Mouse (Mus musculus) testis, postnatal 14 days (tissue): ENCODE results near the gene Slc5a9.
"Not testable (repeated sequence)": the region's sequence is repeated elsewhere in the genome, so short reads cannot be mapped to it uniquely, and the experiment has no call there.

Experiments
- DNase-seq: peaks from one replicate; pipeline ENCODE4 v3.0.0; 2021; ENCODE audit warnings: low spot score

Slc5a9 gene

GRCm38 (mm10) chr4:111902775-111903174 lies at the start of gene Slc5a9:
Gene Slc5a9 (minus strand): TSS chr4:111902918.
- DNase-seq = no peak

DNA sequence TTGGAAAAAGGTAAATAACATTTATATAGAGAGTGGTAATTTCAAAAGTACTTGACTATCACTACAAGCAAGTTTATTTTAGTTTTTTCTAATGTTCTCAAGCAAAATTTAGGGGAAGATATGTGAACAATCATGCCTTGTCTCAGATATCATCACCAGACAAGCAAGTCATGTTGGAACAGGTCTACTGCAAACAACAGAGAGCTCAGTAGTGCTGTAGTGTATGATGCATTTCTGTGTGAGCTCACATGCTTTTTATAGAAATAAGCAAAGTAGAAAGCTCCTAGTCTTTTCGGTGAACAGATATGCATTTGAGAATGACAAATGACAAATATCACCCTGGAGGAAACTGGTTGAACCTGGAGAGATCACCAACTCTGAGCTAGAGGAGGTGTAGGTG lies 16.4 kb upstream of the Slc5a9 start, which contains the start of gene Skint8:
TSS of gene Skint8 (plus strand) at position 301 of the 400 bp plus-strand sequence.
- no peak for DNase-seq

DNA sequence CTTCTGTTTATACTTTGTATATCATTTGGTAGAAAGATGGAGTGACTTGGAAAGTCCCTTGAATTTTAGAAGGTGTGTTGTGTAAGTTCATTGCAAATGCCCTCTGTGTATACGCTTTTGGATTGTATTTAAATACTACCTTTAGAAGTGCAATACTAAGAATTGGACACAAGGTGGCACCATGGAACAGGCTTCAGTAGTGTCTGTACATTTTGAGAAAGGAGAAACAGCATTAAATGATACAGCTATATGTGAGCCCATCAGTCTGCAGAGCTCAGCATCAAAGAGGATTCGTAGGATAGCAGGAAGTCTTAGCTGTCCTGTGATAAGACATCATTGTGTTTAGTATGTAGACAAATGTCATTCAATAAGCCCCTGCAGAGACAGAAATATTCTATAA lies 5.2 kb upstream of the Slc5a9 start:
- DNase-seq = no peak

- no peak for DNase-seq
These were observed 1.2 kb downstream of the Slc5a9 start for GRCm38 (mm10) chr4:111901473-111901872.

DNA sequence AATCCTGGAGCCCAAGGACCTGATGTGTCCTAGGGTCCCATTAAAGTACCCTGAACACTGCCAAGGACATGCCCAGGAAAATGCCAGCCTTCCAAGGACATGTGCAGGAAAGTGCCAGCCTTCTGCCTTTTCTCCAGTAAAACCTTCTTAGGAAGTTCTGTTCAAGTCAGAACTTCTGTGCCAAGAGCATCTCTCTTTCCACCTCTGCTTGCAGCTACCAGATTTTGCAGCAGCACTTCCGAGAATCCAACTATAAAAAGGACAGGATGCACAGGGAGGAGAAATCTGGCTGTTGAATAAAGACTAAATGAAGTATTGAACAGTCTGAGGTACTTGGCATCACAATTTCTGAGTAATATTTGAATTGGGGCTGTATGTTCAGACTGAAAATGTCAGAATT lies 2.2 kb downstream of the Slc5a9 start:
- not testable (repeated sequence) for DNase-seq

DNA sequence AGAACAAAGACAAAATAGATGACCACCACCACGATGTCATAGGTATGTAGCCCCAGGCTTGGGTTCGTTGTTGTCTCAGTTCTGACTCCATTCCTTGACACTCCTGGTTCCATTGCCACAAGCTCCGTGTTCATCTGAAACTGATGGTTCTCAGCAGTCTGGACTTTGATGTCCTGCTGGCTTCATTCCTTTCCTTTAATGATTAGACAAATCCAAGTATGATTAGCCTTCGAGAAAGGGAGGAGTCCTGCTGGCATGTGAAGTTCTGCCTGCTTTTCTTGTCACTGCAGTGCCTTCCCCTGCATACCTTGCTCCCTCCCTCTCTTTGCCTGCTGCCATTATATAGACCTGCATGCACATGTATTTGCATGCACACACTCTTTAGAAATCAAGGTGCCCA lies 4.2 kb downstream of the Slc5a9 start:
- no peak for DNase-seq

DNA sequence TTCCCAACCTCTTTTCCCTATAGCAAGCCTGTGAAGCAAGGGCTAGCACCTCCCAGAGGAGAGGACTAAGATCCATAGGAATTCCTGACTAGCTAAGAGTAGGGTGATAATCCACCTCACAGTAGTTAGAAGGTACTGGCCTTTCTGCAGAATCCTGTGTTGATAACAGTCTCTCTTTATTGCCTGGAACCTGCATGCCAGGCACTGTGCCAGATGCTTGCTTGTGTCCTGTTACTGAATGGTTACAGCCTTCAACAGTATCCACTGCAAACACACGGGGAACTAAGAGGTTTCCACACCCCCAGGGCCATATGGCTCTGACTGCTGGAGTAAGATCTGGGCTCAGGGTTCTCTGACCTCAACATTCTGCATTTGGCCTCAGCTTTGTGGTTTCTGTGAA lies 5.0 kb downstream of the Slc5a9 start:
- DNase-seq = no peak

DNA sequence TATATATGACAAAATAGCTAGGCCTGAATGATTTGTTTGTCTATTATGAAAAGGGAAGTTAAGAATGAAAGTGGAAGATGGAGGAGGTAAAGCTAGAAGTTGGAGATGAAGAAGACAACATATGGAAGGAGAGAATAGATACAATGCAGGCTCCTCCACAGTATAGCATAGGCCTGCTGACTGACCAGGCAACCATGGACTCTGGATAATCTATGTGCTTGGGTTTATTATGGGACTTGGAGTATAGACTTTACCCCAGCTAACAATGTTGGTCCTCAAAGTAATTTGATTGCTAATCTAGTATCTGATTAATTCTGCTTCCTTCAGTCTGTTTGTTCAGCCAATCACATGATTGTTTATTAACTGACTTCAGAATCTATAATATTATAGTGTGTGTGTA lies 10.6 kb downstream of the Slc5a9 start:
- DNase-seq = no peak

DNA sequence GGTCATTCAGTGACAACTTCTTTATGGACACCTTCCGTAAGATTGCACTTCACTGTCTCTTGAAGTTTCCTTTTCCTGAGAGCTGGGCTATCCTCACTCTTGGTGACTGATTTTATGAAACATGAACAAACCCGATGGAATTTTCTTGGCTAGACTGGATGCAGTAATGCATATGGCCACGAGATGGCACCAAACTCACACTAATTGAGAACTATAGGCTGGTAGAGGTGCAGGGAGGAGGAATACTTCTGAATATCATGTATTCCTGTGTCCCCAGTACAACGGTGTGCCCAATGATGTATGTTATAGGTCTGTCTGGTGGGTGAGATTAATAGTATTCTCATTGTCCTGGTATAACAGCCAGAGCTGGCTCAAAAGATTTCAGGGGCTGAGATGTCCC lies 16.1 kb downstream of the Slc5a9 start:
- peak; percentile 39 for DNase-seq

DNA sequence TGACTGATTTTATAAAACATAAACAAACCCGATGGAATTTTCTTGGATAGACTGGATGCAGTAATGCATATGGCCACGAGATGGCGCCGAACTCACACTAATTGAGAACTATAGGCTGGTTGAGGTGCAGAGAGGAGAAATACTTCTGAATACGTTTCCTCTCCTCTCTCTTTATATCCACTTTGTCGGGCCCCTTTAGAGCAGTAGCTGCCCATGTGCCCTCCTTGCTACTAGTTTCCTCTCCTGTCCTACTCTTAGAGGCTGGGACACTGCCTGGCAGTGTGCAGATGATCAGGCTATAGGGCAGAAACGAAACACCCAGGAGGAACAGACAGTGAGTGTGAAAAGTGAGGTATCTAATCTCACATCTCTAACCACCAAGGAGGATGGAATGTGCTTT lies 16.7 kb downstream of the Slc5a9 start:
- peak; percentile 37 for DNase-seq

GRCm38 (mm10) chr4:111883543-111883942 lies 19.2 kb downstream of the Slc5a9 start:
- no peak for DNase-seq

DNA sequence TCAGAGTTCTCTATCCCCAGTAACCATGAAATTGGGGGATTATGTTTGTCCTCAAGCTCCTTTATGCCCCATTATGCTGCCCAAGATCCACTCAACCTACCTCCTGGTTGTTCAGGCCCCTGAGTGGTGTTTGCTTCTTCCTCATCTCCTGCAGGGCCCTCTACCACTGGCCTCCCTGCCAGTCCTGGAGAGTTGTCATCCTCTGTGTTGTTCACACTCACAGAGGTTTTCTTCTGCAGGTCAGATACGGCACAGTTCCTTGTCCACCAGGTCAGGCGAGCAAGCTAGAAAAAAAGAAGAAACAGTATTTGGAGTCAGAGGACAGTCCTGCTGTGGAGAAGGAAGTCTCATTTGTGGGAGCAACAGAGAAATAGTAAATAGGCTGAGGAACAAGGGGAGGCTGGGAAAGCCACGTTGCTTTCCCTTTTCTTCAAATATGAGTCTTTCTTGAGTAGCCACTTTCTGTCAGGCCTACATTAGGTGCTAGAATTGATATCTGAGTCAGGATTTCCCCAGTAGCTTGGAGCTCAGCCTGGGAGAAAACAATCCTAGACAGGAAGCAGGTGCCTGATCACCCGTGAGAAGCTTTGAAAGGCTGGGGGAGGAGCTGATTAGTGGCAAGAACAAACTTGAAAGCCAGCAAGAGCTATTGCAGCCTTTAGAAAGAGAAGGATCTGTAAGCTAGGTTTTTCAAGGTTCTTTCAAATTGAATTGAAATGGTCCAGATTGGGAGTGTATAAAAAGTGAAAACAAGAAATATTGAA lies 22.4 kb downstream of the Slc5a9 start:
- DNase-seq = no peak

GRCm38 (mm10) chr4:111867743-111868401 lies 34.8 kb downstream of the Slc5a9 start:
- DNase-seq = no peak

GRCm38 (mm10) chr4:111866701-111867100 lies 36.0 kb downstream of the Slc5a9 start:
- DNase-seq = no peak

DNA sequence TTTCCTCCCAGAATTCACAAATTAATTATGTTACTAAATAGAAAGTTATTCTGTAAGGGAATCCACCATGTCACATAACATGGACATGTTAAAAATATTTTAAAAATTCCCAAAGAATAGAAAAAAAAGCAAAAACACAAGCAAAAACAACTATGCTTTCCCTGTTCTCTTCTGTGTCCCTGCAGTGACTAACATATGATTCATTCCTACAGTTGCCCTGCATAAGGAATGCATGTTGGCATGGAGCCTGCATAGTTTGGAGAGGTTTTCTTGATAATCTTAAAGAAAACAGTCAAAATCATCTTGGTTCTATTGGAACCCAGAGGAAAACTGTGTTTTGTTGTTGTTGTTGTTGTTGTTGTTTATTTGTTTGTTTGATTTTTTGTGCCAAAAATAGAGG lies 50.1 kb downstream of the Slc5a9 start:
- DNase-seq = no peak

DNA sequence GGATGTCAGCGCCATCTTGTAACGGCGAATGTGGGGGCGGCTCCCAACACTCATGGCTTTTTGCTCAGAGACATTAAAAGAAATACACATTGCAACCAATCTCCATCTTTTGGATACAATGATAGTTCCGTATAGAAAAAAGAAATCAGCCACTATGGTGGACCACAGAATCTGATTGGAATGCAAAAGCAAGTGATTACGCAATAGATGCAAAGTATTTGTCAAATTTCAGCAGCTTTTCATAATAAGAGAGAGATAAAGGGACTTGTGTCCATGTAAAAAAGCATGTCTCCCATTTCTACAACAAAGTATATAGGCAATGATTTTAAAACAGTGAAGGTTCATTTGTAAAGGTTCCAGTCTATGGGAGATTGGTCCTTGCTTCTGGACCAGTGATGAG lies 63.8 kb downstream of the Slc5a9 start:
- no peak for DNase-seq
